Mouse (Mus musculus): ENCODE results near the gene Csnk1e. TPM values are rescaled to one million over a fixed set of nuclear protein-coding genes. Genes with fewer than 3 reads are reported as not detected.

Gene Csnk1e
- polyA plus RNA-seq, 1 experiment from 2014 or later: 71.5 TPM

DNA sequence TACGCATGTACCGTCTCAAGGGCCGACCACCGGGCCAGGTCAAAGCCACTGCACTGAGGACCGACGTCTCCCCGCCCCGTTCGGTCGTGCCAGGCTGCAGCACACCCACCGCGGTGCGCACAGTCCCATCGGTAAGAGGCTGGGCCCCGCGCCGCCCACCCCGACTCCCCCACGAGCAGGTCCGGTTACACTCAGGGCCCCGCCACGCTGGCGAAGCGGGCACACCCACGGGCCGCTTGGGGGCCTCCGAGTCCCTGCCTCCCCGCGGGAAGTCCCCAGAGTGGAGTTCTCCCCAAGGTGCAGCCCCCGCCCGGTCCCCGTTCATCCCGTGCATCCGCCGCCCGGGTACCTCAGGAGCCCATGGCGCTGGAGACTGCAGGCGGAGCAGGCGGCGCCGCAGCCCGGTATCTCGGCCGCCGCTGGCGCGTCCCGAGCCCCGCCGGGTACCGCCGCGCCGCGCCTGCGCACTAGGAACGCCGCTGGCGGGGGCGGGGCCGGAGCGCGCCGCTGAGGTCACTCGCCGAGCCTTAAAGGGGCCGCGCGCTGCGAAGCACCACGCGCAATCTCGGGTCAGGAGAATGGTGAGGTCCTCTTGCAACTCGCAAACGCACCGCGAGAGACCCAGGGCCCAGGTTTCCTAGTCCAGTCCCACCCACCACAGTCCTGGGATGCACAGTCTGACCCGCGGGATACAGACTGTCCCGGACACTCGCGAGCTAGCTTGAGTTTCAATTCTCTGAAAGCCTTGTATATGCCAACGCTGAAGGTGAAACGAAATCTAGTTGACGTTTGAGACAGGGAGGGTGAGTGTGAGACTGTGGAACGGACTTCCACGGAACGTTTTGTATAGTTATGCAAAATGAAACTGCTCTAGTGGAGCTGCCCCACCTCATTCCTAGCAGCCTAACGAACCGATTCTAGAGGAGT is 52.3 kb downstream of the Csnk1e start, which contains the start of gene Tmem184b:
Tmem184b (minus strand) TSS at position 734 of the 927 bp plus-strand sequence.
- Histone ChIP-seq H3K4me2 (replicated peaks; ENCODE audit: low read depth, low read length) (peak within 1 kb of the TSS; percentile 87), H3K27ac (ENCODE audit: low read length) (peak within 1 kb of the TSS; percentile 70), H3K4me3 (ENCODE audit: low read length) (peak within 1 kb of the TSS; percentile 79), H3K36me3 (ENCODE audit: insufficient read depth, low read length) (no peaks in the 10 kb centered on the region), H3K4me1 (ENCODE audit: insufficient read depth, low read length) (peaks cover 40% of the 10 kb centered on the region), H3K9me3 (ENCODE audit: low read length) (no peaks in the 10 kb centered on the region), H3K27me3 (ENCODE audit: insufficient read depth, low read length) (no peaks in the 10 kb centered on the region), H3K9ac (replicated peaks; ENCODE audit: low read length) (peak within 1 kb of the TSS; percentile 86)
- WGBS: under 1% methylated on average over 89 of the region's 90 CpGs
- peak; percentile 88 for ATAC-seq (ENCODE audit: low FRiP score, low TSS enrichment)

DNA sequence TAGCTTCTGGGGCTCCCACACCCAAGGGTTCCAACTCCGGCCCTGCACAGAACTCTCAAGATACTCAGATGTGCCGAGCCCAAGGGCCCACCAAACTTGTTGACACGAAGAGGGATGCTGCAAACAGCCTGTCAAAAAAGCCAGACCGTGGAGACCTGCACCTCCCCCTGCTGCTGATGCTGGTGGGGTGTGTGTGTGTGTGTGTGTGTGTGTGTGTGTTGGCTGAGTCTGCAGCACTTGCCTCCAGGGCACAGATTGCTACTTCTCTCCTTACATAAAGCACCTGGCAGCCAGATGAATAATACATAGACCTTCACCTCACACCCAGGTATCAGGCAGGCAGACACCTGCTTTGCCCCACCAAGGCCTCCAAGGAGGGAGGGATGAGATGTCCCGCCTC is 53.2 kb downstream of the Csnk1e start:
- 16% methylated on average over 5 of the region's 5 CpGs for WGBS
- H3K27me3 ChIP-seq (ENCODE audit: insufficient read depth, low read length): no peaks in the 10 kb centered on the region
- peak overlapping the region; percentile 86 for H3K9ac ChIP-seq (replicated peaks; ENCODE audit: low read length)
- no peak for ATAC-seq (ENCODE audit: low FRiP score, low TSS enrichment)
- H3K27ac ChIP-seq (ENCODE audit: low read length): no peak overlapping the region
- H3K4me3 ChIP-seq (ENCODE audit: low read length): peak overlapping the region; percentile 79
- peak overlapping the region; percentile 87 for H3K4me2 ChIP-seq (replicated peaks; ENCODE audit: low read depth, low read length)
- peaks cover 40% of the 10 kb centered on the region for H3K4me1 ChIP-seq (ENCODE audit: insufficient read depth, low read length)
- no peaks in the 10 kb centered on the region for H3K9me3 ChIP-seq (ENCODE audit: low read length)
- no peaks in the 10 kb centered on the region for H3K36me3 ChIP-seq (ENCODE audit: insufficient read depth, low read length)

DNA sequence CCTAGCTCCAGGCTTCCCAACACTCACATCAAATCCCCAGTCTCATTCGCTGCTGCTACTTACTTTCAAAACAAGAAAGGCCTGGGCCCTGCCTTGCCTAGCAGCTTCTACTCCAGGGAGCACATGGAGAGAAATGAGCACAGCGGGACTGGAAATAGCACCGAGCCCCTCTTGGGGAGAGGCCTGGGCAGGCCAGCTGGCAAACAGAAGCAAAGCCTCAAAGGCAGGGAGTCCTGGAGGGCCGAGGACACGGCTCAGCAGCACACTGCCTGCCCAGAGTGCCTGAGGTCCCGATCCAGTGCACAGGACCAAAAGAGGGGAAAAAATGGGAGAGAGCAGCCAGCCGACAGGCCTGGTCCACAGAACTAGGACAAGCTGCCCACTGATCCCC is 54.4 kb downstream of the Csnk1e start:
- Histone ChIP-seq H3K4me3 (ENCODE audit: low read length) (no peak overlapping the region), H3K9me3 (ENCODE audit: low read length) (no peaks in the 10 kb centered on the region), H3K4me2 (replicated peaks; ENCODE audit: low read depth, low read length) (peak overlapping the region; percentile 87), H3K4me1 (ENCODE audit: insufficient read depth, low read length) (peaks cover 45% of the 10 kb centered on the region), H3K9ac (replicated peaks; ENCODE audit: low read length) (peak overlapping the region; percentile 60), H3K27ac (ENCODE audit: low read length) (peak overlapping the region; percentile 54; the same call in 1 of the 2 replicates), H3K27me3 (ENCODE audit: insufficient read depth, low read length) (no peaks in the 10 kb centered on the region), H3K36me3 (ENCODE audit: insufficient read depth, low read length) (no peaks in the 10 kb centered on the region)
- no peak for ATAC-seq (ENCODE audit: low FRiP score, low TSS enrichment)
- 46% methylated on average over 7 of the region's 7 CpGs for WGBS

DNA sequence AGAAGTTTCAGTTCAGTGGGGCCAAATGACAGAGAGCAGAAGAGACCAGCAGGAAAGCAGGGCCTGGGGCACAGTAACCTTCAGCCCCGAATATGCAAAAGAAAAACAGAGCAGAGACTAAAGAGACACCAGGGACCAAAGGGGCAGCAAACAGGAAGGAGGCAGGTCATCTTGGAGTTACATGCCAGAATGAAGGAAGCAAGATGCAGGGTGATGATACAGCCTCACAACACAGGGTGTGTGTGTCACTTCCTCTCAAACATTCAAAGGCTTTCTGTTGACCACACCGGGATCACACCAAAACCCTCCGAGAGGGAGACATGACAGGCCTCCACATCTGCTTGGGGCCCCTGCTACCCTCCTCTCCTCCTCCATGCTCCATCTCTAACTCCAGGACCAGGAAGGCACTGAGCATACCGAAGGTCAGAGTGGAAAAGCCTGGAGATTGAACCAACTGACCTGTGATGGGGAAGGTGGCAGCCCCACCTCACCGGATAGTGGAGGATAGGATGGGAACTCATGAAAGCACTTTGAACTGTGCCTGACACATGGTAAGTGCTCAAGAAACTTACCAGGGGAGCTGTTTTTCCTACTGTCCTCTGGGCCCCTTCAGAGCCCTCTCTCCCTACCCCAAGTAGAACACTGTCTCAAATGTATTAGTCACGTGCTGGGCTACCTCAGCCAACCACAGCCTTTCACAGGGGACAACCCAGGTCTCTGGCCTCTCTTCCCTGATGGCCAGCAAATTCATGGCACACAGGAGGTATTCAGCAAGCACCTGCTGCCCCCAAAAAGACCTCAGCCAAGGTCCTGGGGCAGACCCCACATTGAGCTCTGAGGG is 55.0 kb downstream of the Csnk1e start:
- Histone ChIP-seq H3K27me3 (ENCODE audit: insufficient read depth, low read length) (no peaks in the 10 kb centered on the region), H3K4me2 (replicated peaks; ENCODE audit: low read depth, low read length) (peak overlapping the region; percentile 87), H3K4me3 (ENCODE audit: low read length) (no peak overlapping the region), H3K9ac (replicated peaks; ENCODE audit: low read length) (peak overlapping the region; percentile 60; the same call in 1 of the 2 replicates), H3K36me3 (ENCODE audit: insufficient read depth, low read length) (no peaks in the 10 kb centered on the region), H3K27ac (ENCODE audit: low read length) (peak overlapping the region; percentile 54; the same call in 1 of the 2 replicates), H3K4me1 (ENCODE audit: insufficient read depth, low read length) (peaks cover 49% of the 10 kb centered on the region), H3K9me3 (ENCODE audit: low read length) (no peaks in the 10 kb centered on the region)
- ATAC-seq (ENCODE audit: low FRiP score, low TSS enrichment): no peak
- 39% methylated on average over 6 of the region's 6 CpGs for WGBS

DNA sequence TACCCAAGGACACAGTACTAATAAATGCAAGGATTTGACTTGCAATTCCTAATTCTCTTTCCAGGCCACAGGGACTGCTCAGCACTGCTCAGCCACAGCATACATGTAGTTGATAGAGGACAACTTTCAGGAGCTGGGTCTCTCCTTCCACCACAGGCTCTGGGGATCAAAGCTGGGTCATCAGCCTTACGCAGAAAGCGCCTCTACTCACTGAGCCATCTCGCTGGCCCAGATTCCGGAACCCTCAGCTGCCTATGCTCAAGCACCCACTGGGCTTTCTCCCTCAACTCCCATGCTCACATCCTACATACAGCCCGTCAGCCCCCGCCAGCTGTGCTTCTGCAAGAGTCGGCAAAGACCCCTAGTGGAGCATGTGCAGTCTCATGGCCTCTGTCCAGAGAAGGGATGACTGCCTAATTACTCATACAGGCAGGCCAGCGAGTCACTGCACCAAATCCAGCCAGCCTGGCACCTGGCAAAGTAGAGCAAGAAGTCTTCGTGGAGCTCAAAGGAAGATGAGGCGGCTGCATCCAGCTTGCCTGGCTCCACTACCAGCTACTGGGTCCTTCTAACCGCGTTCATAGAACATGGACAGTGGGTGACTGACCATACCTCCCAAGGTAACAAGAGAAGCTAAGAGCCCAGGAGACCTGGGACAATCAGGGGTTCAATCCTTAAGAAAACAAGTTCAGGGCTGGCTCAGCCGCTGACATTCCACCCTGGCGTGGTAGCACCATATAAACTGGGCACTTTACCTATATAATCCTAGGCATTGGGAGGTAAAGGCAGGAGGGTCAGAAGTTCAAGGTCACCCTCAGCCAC is 55.9 kb downstream of the Csnk1e start:
- no peak overlapping the region for H3K9ac ChIP-seq (replicated peaks; ENCODE audit: low read length)
- H3K9me3 ChIP-seq (ENCODE audit: low read length): no peaks in the 10 kb centered on the region
- H3K4me1 ChIP-seq (ENCODE audit: insufficient read depth, low read length): peaks cover 57% of the 10 kb centered on the region
- peak overlapping the region; percentile 7; the same call in 1 of the 2 replicates for H3K27ac ChIP-seq (ENCODE audit: low read length)
- no peak overlapping the region for H3K4me3 ChIP-seq (ENCODE audit: low read length)
- no peaks in the 10 kb centered on the region for H3K36me3 ChIP-seq (ENCODE audit: insufficient read depth, low read length)
- WGBS: 63% methylated on average over 14 of the region's 14 CpGs
- no peaks in the 10 kb centered on the region for H3K27me3 ChIP-seq (ENCODE audit: insufficient read depth, low read length)
- H3K4me2 ChIP-seq (replicated peaks; ENCODE audit: low read depth, low read length): no peak overlapping the region
- ATAC-seq (ENCODE audit: low FRiP score, low TSS enrichment): no peak

DNA sequence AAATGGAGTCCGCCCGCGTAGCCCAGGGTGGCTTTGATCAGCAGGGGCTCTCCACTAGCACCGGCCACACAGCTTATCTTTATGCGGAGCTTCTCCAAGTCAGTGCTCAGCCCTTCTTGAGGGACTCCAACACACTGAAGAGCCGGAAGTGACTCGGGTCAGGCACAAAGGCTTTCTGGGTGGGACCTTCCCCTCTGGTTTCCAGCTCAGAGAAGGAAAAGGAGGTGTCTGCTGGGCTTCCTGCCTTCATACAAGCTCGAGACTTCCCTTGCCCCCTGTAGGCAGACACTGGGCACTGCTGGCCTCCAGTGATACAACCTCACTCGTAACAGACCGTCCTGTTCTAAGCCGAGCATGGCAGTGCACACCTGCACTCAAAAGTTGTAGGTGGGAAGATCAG is 58.6 kb downstream of the Csnk1e start:
- no peak for ATAC-seq (ENCODE audit: low FRiP score, low TSS enrichment)
- 79% methylated on average over 11 of the region's 11 CpGs for WGBS
- H3K27me3 ChIP-seq (ENCODE audit: insufficient read depth, low read length): no peaks in the 10 kb centered on the region
- no peaks in the 10 kb centered on the region for H3K36me3 ChIP-seq (ENCODE audit: insufficient read depth, low read length)
- H3K27ac ChIP-seq (ENCODE audit: low read length): peak overlapping the region; percentile 31; the same call in 1 of the 2 replicates
- peak overlapping the region; percentile 31 for H3K4me2 ChIP-seq (replicated peaks; ENCODE audit: low read depth, low read length)
- H3K9ac ChIP-seq (replicated peaks; ENCODE audit: low read length): peak overlapping the region; percentile 49
- H3K4me3 ChIP-seq (ENCODE audit: low read length): peak overlapping the region; percentile 22
- H3K9me3 ChIP-seq (ENCODE audit: low read length): no peaks in the 10 kb centered on the region
- H3K4me1 ChIP-seq (ENCODE audit: insufficient read depth, low read length): peaks cover 68% of the 10 kb centered on the region

DNA sequence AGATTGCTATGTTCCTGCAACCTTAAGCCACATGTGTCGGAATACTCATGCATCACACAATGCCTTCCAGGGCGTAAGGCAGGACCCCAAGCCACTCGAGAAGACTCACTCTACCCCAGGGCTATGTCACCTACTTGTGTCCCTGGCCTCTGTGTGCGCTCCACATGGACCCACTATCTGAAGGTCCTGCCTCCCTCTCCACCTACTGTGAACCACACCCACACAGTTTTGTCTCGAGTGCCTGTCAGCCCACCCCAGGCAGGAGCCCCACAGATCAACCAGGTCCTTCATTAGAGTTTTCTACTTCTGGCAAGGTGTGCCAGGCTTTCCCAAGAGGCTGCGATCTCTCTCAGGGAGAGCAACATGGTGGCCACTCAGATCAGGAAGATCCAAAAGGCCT is 60.1 kb downstream of the Csnk1e start:
- Histone ChIP-seq H3K4me3 (ENCODE audit: low read length) (peak overlapping the region; percentile 9), H3K9ac (replicated peaks; ENCODE audit: low read length) (no peak overlapping the region), H3K36me3 (ENCODE audit: insufficient read depth, low read length) (no peaks in the 10 kb centered on the region), H3K27ac (ENCODE audit: low read length) (no peak overlapping the region), H3K27me3 (ENCODE audit: insufficient read depth, low read length) (no peaks in the 10 kb centered on the region), H3K4me2 (replicated peaks; ENCODE audit: low read depth, low read length) (peak overlapping the region; percentile 31), H3K4me1 (ENCODE audit: insufficient read depth, low read length) (peaks cover 67% of the 10 kb centered on the region), H3K9me3 (ENCODE audit: low read length) (no peaks in the 10 kb centered on the region)
- ATAC-seq (ENCODE audit: low FRiP score, low TSS enrichment): no peak
- 64% methylated on average over 6 of the region's 6 CpGs for WGBS

DNA sequence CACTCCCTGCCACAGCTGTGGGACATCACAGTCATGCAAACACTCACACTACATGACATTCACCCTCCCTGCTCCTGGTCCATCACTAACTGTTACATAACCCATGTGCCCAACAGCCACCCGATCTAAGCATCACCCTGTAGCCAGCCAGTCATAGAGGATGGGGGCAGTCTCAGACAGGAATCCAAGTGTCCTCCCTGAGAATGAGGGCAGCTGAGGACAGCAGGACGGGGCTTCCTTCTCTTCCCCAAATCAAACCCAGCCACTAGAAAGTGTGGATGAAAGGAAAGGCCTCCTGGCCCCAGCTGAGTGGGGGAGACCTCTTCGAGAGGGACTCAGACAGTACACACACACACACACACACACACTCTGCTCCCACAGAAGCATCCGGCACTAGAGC is 60.5 kb downstream of the Csnk1e start:
- ATAC-seq (ENCODE audit: low FRiP score, low TSS enrichment): no peak
- Histone ChIP-seq H3K4me1 (ENCODE audit: insufficient read depth, low read length) (peaks cover 67% of the 10 kb centered on the region), H3K4me3 (ENCODE audit: low read length) (peak overlapping the region; percentile 9), H3K27ac (ENCODE audit: low read length) (no peak overlapping the region), H3K36me3 (ENCODE audit: insufficient read depth, low read length) (no peaks in the 10 kb centered on the region), H3K9ac (replicated peaks; ENCODE audit: low read length) (no peak overlapping the region), H3K4me2 (replicated peaks; ENCODE audit: low read depth, low read length) (peak overlapping the region; percentile 31), H3K9me3 (ENCODE audit: low read length) (no peaks in the 10 kb centered on the region), H3K27me3 (ENCODE audit: insufficient read depth, low read length) (no peaks in the 10 kb centered on the region)
- 40% methylated on average over 4 of the region's 4 CpGs for WGBS

DNA sequence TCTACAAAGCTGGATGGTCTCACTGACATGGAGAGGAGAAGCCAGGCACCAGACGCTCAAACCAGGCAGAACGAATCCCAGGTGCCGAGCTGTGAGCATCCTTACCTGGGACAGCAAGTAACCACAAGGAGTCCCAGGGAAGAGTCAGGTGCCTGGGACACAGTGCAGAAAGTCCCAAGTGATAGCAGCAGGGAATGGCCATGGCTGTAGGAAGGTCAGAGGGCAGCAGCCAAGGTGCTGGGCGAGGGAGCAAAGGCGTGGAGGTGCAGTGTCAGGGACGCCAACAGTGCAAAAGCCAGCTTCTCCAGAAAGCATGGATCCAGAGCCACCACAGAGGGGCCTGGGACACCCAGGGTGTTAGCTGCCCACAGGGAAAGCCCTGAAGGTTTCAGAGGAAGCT is 62.3 kb downstream of the Csnk1e start:
- Histone ChIP-seq H3K4me2 (replicated peaks; ENCODE audit: low read depth, low read length) (no peak overlapping the region), H3K27me3 (ENCODE audit: insufficient read depth, low read length) (no peaks in the 10 kb centered on the region), H3K27ac (ENCODE audit: low read length) (no peak overlapping the region), H3K4me1 (ENCODE audit: insufficient read depth, low read length) (peaks cover 63% of the 10 kb centered on the region), H3K4me3 (ENCODE audit: low read length) (no peak overlapping the region), H3K36me3 (ENCODE audit: insufficient read depth, low read length) (no peaks in the 10 kb centered on the region), H3K9me3 (ENCODE audit: low read length) (no peaks in the 10 kb centered on the region), H3K9ac (replicated peaks; ENCODE audit: low read length) (no peak overlapping the region)
- WGBS: 78% methylated on average over 6 of the region's 6 CpGs
- no peak for ATAC-seq (ENCODE audit: low FRiP score, low TSS enrichment)
